Mouse (Mus musculus): ENCODE results near the gene Kcnn1. TPM values are rescaled to one million over a fixed set of nuclear protein-coding genes. Genes with fewer than 3 reads are reported as not detected.
A peak's percentile ranks its signal among the peaks of the same experiment; 100 is the strongest.

Gene Kcnn1
- polyA plus RNA-seq, 1 experiment from 2014 or later = 6.7 TPM

DNA sequence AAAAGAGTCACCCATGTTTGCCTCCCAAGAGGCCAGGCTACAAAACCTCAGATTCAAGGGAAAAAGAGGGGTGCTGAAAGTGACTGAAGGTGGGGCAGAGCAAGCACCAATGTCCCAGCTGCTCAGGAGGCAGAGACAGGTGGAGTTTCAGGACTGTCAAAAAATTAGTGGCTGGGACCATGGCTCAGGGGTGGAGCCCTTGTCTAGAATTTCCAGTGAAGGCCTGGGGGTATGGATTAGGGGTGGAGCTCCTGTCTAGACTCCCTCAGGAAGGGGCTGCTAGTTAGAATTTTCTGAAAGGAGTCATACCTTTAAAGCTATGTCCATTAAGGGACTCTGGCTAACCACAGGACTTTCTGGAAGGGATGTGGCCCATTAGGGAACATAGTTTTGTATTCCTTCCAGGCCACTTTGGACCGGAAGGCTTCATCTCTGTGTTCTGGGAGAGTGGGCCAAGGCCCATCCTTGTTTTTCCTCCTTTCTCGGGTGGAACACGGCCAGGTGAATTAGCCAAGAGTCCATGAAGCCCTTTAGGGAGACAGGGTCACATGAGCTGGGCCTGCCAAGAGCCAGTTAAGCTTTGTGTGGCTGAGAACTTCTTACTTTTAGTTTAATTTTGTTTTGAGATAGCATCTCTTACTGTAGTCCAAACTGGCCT is 13.6 kb downstream of the Kcnn1 start:
- no peaks in the 10 kb centered on the region for H3K4me1 ChIP-seq
- WGBS = 86% methylated on average over 3 of the region's 3 CpGs
- no peaks in the 10 kb centered on the region for H3K27me3 ChIP-seq
- no peak for ATAC-seq (ENCODE audit: insufficient number of reproducible peaks, insufficient read depth, low FRiP score, low TSS enrichment)
- H3K36me3 ChIP-seq = no peaks in the 10 kb centered on the region
- H3K4me3 ChIP-seq = no peak overlapping the region
- no peaks in the 10 kb centered on the region for H3K9me3 ChIP-seq
- H3K27ac ChIP-seq = no peak overlapping the region
- no peak overlapping the region for H3K9ac ChIP-seq
- H3K4me2 ChIP-seq (replicated peaks) = no peak overlapping the region

DNA sequence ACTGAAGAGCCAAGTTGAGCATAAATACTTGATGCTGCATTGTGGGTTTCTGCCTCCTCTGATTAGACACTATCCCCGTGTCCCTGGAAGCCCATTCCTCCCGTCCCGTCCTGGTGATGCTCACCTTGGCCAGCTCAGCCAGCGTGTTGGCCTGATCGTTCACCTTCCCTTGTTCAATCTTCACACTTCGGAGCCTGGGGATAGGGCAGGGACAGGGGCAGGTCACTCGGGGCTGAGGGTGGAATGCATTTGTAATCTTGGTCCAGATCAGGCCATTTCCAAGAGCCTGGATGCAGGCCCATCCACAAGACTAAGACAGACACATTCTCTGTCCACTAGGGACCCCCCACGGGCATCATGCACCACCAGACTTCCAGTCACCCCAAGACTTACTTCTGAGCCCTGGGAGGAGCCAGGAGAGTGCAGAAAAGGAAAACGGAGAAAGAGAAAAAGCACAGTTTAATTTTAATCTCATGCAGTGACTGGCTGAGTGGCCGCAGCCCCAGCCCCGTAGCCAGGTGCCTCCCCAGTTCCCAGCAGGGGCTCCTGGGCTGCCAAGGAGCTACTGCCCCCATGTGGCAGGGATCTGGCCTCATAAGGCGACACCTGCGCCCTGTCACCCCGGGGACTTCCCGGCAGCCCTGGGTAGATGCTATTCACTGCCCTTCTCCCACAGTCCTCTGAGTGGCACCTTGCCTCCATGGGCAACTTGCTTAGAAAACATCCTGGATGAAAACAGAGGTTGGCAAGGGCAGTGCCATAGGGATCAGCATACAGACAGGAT is 16.5 kb downstream of the Kcnn1 start:
- WGBS = 52% methylated on average over 15 of the region's 15 CpGs
- ATAC-seq (ENCODE audit: insufficient number of reproducible peaks, insufficient read depth, low FRiP score, low TSS enrichment) = no peak
- no peak overlapping the region for H3K27ac ChIP-seq
- no peaks in the 10 kb centered on the region for H3K4me1 ChIP-seq
- no peak overlapping the region for H3K9ac ChIP-seq
- H3K9me3 ChIP-seq = no peaks in the 10 kb centered on the region
- no peak overlapping the region for H3K4me3 ChIP-seq
- H3K36me3 ChIP-seq = no peaks in the 10 kb centered on the region
- no peaks in the 10 kb centered on the region for H3K27me3 ChIP-seq
- no peak overlapping the region for H3K4me2 ChIP-seq (replicated peaks)

DNA sequence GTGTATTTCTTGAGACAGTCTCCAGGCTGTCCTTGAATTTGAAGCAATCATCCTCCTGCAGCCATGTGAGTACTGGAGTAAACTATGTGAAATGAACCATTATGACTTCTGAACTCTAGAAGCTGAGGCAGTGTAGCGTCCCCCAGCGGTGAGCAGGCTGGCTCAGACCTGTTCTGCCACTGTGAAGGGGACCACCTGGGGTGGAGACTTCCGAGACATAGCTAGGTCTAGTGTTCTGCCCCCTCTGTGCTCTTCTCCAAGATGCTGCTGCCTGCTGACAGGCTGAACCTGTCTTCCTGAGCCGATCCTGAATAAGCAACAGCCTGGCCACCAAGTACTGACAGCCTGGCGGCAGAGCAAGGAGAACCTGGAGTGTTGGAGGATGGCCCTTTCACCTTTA is 17.9 kb downstream of the Kcnn1 start:
- WGBS = 43% methylated on average over 5 of the region's 5 CpGs
- Histone ChIP-seq H3K36me3 (no peaks in the 10 kb centered on the region), H3K9me3 (no peaks in the 10 kb centered on the region), H3K27me3 (no peaks in the 10 kb centered on the region), H3K9ac (no peak overlapping the region), H3K4me2 (replicated peaks) (no peak overlapping the region), H3K4me1 (no peaks in the 10 kb centered on the region), H3K4me3 (no peak overlapping the region), H3K27ac (no peak overlapping the region)
- ATAC-seq (ENCODE audit: insufficient number of reproducible peaks, insufficient read depth, low FRiP score, low TSS enrichment) = no peak

DNA sequence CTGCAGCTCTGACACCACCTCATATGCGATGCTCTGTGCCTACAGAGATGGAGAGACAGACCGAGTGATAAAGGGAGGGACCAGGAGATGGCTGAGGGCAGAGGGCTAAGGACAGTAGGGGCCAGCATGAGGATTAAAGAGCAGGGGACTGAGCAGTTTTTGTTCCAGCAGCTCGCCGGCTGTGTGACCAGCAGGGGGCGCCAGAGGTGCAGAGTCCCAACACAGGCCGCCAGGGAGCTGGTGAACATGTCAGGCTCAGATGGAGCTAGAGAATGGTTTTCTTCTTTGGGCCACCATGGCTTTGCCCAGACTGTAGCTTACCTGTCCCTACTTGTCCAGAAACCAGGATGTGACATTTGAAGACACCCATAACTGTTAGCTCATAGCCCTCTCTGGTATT is 18.5 kb downstream of the Kcnn1 start:
- 0 out of 2 replicates have a peak overlapping the region, but pooled peaks have one; percentile 2 for H3K9ac ChIP-seq
- no peak for ATAC-seq (ENCODE audit: insufficient number of reproducible peaks, insufficient read depth, low FRiP score, low TSS enrichment)

DNA sequence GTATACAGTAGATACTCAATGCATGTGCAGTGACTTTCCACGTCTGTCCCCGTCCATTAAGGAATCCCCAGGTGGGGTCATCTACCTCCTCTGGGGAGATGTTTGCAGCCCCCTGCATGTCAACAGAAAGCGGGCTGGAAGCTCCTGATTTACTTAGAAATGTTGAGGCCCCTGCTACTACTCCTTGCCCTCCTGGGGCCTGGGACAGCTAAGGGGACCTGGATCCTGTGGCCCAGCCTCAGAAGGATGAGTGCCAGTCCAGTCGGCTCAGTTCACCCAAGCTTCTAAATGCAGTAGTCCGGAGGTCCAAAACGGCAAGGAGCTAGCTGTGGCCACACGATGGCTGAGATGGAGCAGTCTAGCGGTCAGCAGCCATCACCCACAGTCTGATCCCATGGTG is 19.1 kb downstream of the Kcnn1 start:
- WGBS = 88% methylated on average over 8 of the region's 8 CpGs
- Histone ChIP-seq H3K4me3 (no peak overlapping the region), H3K27me3 (no peaks in the 10 kb centered on the region), H3K27ac (no peak overlapping the region), H3K9ac (0 out of 2 replicates have a peak overlapping the region, but pooled peaks have one; percentile 2), H3K9me3 (no peaks in the 10 kb centered on the region), H3K36me3 (no peaks in the 10 kb centered on the region), H3K4me1 (no peaks in the 10 kb centered on the region), H3K4me2 (replicated peaks) (no peak overlapping the region)
- no peak for ATAC-seq (ENCODE audit: insufficient number of reproducible peaks, insufficient read depth, low FRiP score, low TSS enrichment)

More for the DNA sequence above, 18.5 kb downstream of the Kcnn1 start:
- Histone ChIP-seq H3K27me3 (no peaks in the 10 kb centered on the region), H3K4me3 (no peak overlapping the region), H3K4me2 (replicated peaks) (no peak overlapping the region), H3K4me1 (no peaks in the 10 kb centered on the region), H3K27ac (no peak overlapping the region), H3K36me3 (no peaks in the 10 kb centered on the region), H3K9me3 (no peaks in the 10 kb centered on the region)
- 0% methylated on average over 6 of the region's 6 CpGs for WGBS

DNA sequence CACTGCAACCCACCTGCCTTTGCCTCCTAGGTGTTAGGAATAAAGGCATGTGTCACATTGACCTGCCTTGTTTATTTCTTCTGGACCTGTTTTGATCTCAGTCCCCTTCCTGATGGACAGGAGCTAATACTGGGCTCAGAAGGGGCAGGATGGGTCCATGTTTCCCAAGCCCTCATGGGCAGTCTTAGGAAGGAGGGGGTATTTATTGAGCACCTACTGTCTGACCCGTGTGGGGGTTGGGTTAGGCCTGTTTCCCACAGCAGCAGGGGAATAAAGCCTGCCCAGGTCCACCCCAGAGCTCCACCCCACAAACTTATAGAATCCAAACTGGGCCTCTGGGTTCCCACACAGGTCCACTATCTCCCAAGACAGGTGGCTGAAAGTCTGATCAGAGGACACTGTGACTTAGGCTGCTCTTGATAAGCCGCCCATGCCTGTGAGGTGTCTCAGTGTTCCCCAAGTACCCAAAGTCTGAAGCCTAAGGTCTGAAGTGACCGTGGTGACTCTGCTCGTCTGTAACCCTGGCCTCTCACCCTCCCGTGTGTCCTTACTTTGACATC is 19.8 kb downstream of the Kcnn1 start:
- Histone ChIP-seq H3K4me3 (no peak overlapping the region), H3K36me3 (no peaks in the 10 kb centered on the region), H3K4me1 (peaks cover 4% of the 10 kb centered on the region; the same call in 1 of the 2 replicates), H3K9ac (no peak overlapping the region), H3K4me2 (replicated peaks) (no peak overlapping the region), H3K27me3 (no peaks in the 10 kb centered on the region), H3K9me3 (no peaks in the 10 kb centered on the region), H3K27ac (no peak overlapping the region)
- no peak for ATAC-seq (ENCODE audit: insufficient number of reproducible peaks, insufficient read depth, low FRiP score, low TSS enrichment)
- 81% methylated on average over 5 of the region's 5 CpGs for WGBS

DNA sequence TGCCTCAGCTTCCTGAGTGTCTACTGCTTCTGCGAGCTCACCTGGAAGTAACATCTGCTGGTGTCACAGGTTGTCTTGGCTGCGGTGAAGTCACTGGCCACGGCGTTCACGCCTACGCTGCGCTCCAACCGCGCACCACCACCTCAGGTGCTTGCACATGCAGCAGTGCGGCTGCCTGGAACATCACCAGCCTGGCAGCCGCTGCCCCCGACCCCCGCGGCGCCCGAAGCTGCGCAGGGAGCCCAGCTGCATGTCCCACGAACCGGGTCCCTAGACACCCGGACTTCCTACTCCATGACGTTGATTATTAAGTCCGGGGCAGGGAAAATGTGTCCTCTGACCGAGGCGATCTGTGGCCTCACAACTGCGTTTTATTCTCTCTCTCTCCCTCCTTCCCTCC is 20.6 kb downstream of the Kcnn1 start:
- Histone ChIP-seq H3K9ac (no peak overlapping the region), H3K4me3 (no peak overlapping the region), H3K4me1 (peaks cover 4% of the 10 kb centered on the region; the same call in 1 of the 2 replicates), H3K27ac (no peak overlapping the region), H3K4me2 (replicated peaks) (no peak overlapping the region), H3K36me3 (no peaks in the 10 kb centered on the region), H3K9me3 (no peaks in the 10 kb centered on the region), H3K27me3 (no peaks in the 10 kb centered on the region)
- WGBS = 68% methylated on average over 25 of the region's 25 CpGs
- no peak for ATAC-seq (ENCODE audit: insufficient number of reproducible peaks, insufficient read depth, low FRiP score, low TSS enrichment)

DNA sequence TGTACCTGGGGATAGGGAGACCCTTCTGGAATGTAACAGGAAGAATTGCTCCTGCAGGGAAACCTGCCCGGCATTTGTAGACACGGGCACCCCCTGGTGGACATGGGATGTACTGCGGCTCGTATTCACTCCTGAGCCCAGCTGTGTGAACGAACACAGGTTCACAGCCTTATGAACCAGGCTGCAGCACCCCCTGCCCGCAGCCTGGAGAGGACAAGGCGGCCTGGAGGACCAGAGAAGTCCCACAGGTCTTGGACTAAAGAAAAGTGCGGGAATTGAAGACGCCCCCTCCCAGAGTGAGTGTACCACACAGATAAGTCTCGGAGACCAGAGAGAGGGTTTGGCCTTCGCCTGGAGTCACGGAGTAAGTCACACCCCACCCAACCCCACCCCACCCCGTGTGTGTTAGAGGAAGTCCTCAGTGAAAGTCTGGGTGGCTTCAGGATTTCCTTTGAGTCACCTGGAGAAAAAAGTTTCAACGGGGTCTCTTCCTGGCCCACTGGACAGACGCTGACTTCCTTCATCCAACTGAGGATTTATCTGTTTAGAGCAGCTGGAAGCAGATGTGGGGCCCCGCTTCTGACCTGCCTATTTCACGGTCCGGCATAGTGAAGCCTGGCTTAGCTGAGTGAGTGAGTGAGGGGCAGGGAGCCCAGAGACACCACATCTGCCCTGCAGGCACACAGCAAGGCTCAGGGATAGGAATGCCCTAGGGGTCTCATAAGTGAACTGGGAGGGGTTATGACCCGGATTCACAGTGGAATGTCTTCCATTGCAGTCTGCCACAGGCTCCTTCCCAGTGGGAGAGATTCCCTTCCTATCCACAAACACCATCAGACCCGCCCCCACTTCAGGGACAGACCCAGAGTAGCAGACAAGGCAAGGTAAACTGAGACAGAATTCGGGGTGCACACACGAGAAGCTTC is 21.6 kb downstream of the Kcnn1 start:
- ATAC-seq (ENCODE audit: insufficient number of reproducible peaks, insufficient read depth, low FRiP score, low TSS enrichment) = no peak
- Histone ChIP-seq H3K9me3 (no peaks in the 10 kb centered on the region), H3K36me3 (no peaks in the 10 kb centered on the region), H3K4me2 (replicated peaks) (no peak overlapping the region), H3K4me3 (no peak overlapping the region), H3K4me1 (peaks cover 4% of the 10 kb centered on the region; the same call in 1 of the 2 replicates), H3K27ac (no peak overlapping the region), H3K27me3 (no peaks in the 10 kb centered on the region), H3K9ac (no peak overlapping the region)
- WGBS = 35% methylated on average over 22 of the region's 22 CpGs

DNA sequence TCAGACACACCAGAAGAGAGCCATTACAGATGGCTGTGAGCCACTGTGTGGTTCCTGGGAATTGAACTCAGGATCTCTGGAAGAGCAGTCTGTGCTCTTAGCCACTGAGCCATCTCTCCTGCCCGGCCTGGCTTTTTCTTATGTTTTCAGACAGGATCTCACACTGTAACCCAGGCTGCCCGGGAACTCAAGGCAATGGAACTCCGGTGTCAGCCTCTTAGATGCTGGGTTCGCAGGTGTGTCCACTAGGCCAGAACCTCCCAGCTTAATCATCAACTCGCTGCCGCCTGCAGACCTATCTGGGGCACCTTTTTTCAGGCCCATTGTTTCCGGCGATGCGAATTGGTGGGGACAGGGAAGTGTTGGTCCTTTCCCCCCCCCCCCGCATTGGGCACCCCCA is 22.5 kb downstream of the Kcnn1 start:
- H3K4me3 ChIP-seq = no peak overlapping the region
- no peak overlapping the region for H3K9ac ChIP-seq
- H3K9me3 ChIP-seq = no peaks in the 10 kb centered on the region
- H3K27me3 ChIP-seq = no peaks in the 10 kb centered on the region
- no peaks in the 10 kb centered on the region for H3K36me3 ChIP-seq
- no peak overlapping the region for H3K4me2 ChIP-seq (replicated peaks)
- WGBS = 59% methylated on average over 10 of the region's 10 CpGs
- ATAC-seq (ENCODE audit: insufficient number of reproducible peaks, insufficient read depth, low FRiP score, low TSS enrichment) = no peak
- H3K27ac ChIP-seq = no peak overlapping the region
- peaks cover 4% of the 10 kb centered on the region; the same call in 1 of the 2 replicates for H3K4me1 ChIP-seq

DNA sequence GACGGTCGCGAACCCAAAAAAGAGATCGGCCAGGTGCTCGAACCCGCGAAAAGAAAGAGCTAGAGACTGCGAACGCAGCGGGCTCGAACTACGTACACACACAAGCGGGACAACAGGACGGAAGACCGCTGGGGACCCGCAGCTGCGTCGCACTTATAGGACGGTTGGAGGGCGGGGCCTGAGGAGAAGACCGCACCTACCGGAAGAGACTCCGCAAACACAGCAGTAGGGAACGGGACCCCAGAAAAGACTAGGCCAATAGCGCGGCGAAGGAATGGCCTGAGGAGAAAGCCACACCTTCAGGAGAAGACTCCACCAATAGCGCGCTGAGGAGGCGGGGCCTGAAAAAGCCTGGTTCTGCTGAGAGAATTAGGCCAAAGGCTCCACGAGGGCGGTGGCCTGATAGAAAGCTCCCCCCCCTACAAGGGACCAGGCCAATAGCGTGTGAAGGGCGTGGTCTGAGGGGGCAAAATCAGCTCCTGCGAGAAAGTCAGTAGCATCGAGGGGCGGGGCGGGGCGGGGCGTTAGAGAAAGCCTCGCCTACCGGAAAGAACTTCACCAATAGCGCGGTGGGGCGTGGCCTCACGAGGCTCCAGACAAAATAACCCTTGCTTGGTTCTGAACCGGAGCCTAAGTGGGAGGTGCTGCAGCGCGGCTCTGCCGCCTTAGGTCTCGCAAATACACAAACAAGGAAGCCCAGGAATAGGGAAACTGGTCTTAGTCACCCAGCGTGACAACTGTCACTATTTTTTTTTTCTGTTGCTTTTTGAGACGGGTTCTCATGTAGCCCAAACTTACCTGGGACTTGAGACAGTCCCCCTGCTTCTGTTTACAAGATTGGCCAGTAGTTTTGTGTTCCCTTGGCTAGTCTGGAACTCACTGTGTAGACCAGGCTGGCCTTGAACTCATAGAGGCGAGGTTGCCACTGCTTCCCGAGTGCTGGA is 23.4 kb downstream of the Kcnn1 start, which contains the start of gene Arrdc2:
TSS of gene Arrdc2 (minus strand) at position 313 of the 944 bp plus-strand sequence.
- peak within 1 kb of the TSS; percentile 64 for H3K4me3 ChIP-seq
- no peaks in the 10 kb centered on the region for H3K36me3 ChIP-seq
- 2% methylated on average over 55 of the region's 55 CpGs for WGBS
- H3K27ac ChIP-seq = peak within 1 kb of the TSS; percentile 86
- H3K4me2 ChIP-seq (replicated peaks) = peak within 1 kb of the TSS; percentile 73
- H3K9ac ChIP-seq = peak within 1 kb of the TSS; percentile 74
- H3K27me3 ChIP-seq = no peaks in the 10 kb centered on the region
- no peaks in the 10 kb centered on the region for H3K9me3 ChIP-seq
- peak; percentile 95 for ATAC-seq (ENCODE audit: insufficient number of reproducible peaks, insufficient read depth, low FRiP score, low TSS enrichment)
- H3K4me1 ChIP-seq = peaks cover 4% of the 10 kb centered on the region; the same call in 1 of the 2 replicates
